In the genomic region with DNA sequence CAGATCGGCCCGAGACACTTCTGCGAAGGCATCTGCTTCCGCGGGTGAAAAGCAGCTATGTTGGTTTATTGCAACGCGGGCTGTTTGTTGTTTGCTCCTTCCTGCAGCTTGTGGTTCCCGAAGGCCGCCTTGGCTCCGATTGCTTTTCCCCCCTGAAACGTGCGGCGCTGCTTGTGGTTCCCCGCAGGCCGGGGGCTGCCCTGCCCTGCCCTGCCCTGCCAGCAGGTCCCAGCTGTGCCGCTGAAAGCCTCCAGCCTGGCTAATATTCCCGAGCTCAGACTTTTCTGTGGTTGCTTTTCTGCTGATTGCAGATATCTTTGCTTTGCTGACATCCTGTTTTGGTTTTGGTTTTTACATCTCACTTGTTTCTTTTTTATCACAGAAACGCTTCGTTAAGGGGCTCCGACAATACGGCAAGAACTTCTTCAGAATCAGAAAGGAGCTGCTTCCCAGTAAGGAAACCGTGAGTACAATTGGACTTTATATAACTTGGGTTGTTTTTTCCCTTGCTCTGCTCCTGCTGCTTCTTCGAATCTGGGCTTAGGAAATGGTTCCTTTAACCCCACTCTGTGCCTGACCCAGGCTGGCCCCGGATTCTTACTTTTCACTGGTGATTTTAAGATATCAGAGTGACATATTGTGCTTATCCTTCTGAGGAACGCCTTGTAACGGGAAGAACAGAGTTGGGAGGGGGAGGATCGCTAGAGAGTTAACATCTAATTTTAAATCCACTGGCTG, we compare ENCODE assay signal across 7 mouse cellular contexts.
A peak's percentile ranks its signal among the peaks of the same experiment; 100 is the strongest.
DNase-seq lines count a peak whose midpoint lies in the region; ATAC-seq lines count a peak whose summit lies in the region.

No protein-coding gene starts in this region.

- peak overlapping the region; percentile 93 for H3K4me2 ChIP-seq in forebrain, embryonic 13.5 days
- peak overlapping the region; percentile 91 for H3K4me2 ChIP-seq in hindbrain, embryonic 14.5 days (replicated peaks)
- peak overlapping the region; percentile 87 for H3K4me2 ChIP-seq in liver, embryonic 12.5 days

- peak overlapping the region; percentile 82 for H3K27ac ChIP-seq in forebrain, embryonic 13.5 days
- peak overlapping the region; percentile 95 for H3K27ac ChIP-seq in hindbrain, embryonic 14.5 days
- peak overlapping the region; percentile 87 for H3K27ac ChIP-seq in liver, embryonic 12.5 days

- 0 out of 2 replicates have a peak, but pooled peaks cover 6% of the 10 kb centered on the region for H3K36me3 ChIP-seq in forebrain, embryonic 13.5 days (ENCODE audit: poor library complexity, severe bottlenecking)
- peaks cover 26% of the 10 kb centered on the region; the same call in 1 of the 2 replicates for H3K36me3 ChIP-seq in hindbrain, embryonic 14.5 days (replicated peaks; ENCODE audit: control insufficient read depth, insufficient read depth)
- peaks cover 17% of the 10 kb centered on the region for H3K36me3 ChIP-seq in liver, embryonic 12.5 days

- WGBS in forebrain, embryonic 13.5 days, result 2% methylated on average over 27 of the region's 27 CpGs
- WGBS in hindbrain, embryonic 14.5 days, result 2% methylated on average over 27 of the region's 27 CpGs
- under 1% methylated on average over 27 of the region's 27 CpGs for WGBS in liver, embryonic 12.5 days (ENCODE audit: insufficient replicate concordance)

- H3K9me3 ChIP-seq in forebrain, embryonic 13.5 days (replicated peaks), result no peaks in the 10 kb centered on the region
- H3K9me3 ChIP-seq in hindbrain, embryonic 14.5 days (ENCODE audit: control insufficient read depth, low read length), result no peaks in the 10 kb centered on the region
- H3K9me3 ChIP-seq in liver, embryonic 12.5 days (replicated peaks), result no peaks in the 10 kb centered on the region

- ATAC-seq in forebrain, embryonic 13.5 days, result peak; percentile 57
- ATAC-seq in hindbrain, embryonic 14.5 days (ENCODE audit: low FRiP score), result peak; percentile 32; the same call in 1 of the 2 replicates
- peak; percentile 59 for ATAC-seq in liver, embryonic 12.5 days

- peak; percentile 15 for DNase-seq in retina, embryonic 14.5 days (ENCODE audit: low spot score)
- no peak for DNase-seq in retina, postnatal 1 day
- peak; percentile 54 for DNase-seq in adipocyte (ENCODE audit: low spot score)
- DNase-seq in hindbrain, embryonic 14.5 days (ENCODE audit: low spot score), result peak; percentile 50
- peak; percentile 72 for DNase-seq in naive thymus-derived CD4-positive, alpha-beta T cell, adult 2 months (ENCODE audit: low read depth)

- H3K27me3 ChIP-seq in forebrain, embryonic 13.5 days, result no peaks in the 10 kb centered on the region
- no peaks in the 10 kb centered on the region for H3K27me3 ChIP-seq in hindbrain, embryonic 14.5 days (ENCODE audit: control insufficient read depth, insufficient read depth, low read length)
- H3K27me3 ChIP-seq in liver, embryonic 12.5 days (replicated peaks), result no peaks in the 10 kb centered on the region

- H3K9ac ChIP-seq in forebrain, embryonic 13.5 days, result peak overlapping the region; percentile 94
- H3K9ac ChIP-seq in hindbrain, embryonic 14.5 days, result peak overlapping the region; percentile 94
- H3K9ac ChIP-seq in liver, embryonic 12.5 days, result peak overlapping the region; percentile 96

- peak overlapping the region; percentile 78 for H3K4me3 ChIP-seq in forebrain, embryonic 13.5 days
- peak overlapping the region; percentile 70 for H3K4me3 ChIP-seq in hindbrain, embryonic 14.5 days (replicated peaks; ENCODE audit: low read length)
- peak overlapping the region; percentile 88 for H3K4me3 ChIP-seq in liver, embryonic 12.5 days

- H3K4me1 ChIP-seq in forebrain, embryonic 13.5 days, result peaks cover 32% of the 10 kb centered on the region
- H3K4me1 ChIP-seq in hindbrain, embryonic 14.5 days (replicated peaks; ENCODE audit: control insufficient read depth, insufficient read depth, low read length), result peaks cover 35% of the 10 kb centered on the region
- peaks cover 70% of the 10 kb centered on the region for H3K4me1 ChIP-seq in liver, embryonic 12.5 days
